Mouse (Mus musculus): ENCODE measurements around the gene Tmem217. TPM values are rescaled to one million over a fixed set of nuclear protein-coding genes. Genes with fewer than 3 reads are reported as not detected.

The Tmem217 gene
- polyA plus RNA-seq, 2 experiments, result 0.09 to 0.41 TPM

GRCm38 (mm10) chr17:29565521-29565920, 13.3 kb upstream of the Tmem217 start:
- Histone ChIP-seq H3K4me2 (replicated peaks; ENCODE audit: low read depth, low read length, severe bottlenecking) (no peak overlapping the region), H3K4me3 (replicated peaks; ENCODE audit: low read length) (no peak overlapping the region), H3K27ac (replicated peaks; ENCODE audit: low read depth, low read length) (no peak overlapping the region), H3K9ac (ENCODE audit: low read depth, low read length, severe bottlenecking) (no peak overlapping the region), H3K4me1 (ENCODE audit: control insufficient read depth, insufficient read depth, low read length) (no peaks in the 10 kb centered on the region; the same call in 1 of the 2 replicates), H3K36me3 (ENCODE audit: control insufficient read depth, insufficient read depth, low read length) (peaks cover 27% of the 10 kb centered on the region), H3K9me3 (ENCODE audit: control insufficient read depth, low read length) (no peaks in the 10 kb centered on the region), H3K27me3 (ENCODE audit: control insufficient read depth, insufficient read depth, low read length) (no peaks in the 10 kb centered on the region)
- 98% methylated on average over 5 of the region's 5 CpGs for WGBS
- ATAC-seq (ENCODE audit: low FRiP score, low read depth) (no peak), DNase-seq (ENCODE audit: low spot score) (no peak)
- TF ChIP-seq POLR2A (IDR thresholded peaks at IDR 0.05; ENCODE audit: borderline replicate concordance, extremely low read depth, insufficient read depth, insufficient read length), result no peak

DNA sequence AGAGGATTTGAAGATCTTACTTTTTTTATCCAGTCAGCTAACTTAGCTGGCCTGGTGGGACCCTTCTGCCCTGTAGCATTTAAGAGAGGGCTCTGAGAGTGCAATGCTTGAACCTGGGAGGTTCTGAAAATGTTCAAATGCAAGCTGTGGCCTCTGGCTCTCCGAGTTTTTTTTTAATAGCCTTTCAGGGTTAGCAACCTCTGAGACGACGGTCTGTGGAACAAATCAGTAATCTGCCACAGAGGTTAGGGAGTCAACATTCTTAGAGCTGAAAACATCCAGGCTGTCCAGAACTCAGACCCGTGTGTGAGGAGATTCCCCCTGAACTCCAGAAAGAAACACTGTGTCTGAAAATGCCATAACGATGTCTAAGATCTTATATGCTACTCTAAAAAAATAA, 6.3 kb upstream of the Tmem217 start:
- 73% methylated on average over 5 of the region's 5 CpGs for WGBS
- Histone ChIP-seq H3K36me3 (ENCODE audit: control insufficient read depth, insufficient read depth, low read length) (peaks cover 8% of the 10 kb centered on the region), H3K9me3 (ENCODE audit: control insufficient read depth, low read length) (no peaks in the 10 kb centered on the region), H3K9ac (ENCODE audit: low read depth, low read length, severe bottlenecking) (no peak overlapping the region), H3K27ac (replicated peaks; ENCODE audit: low read depth, low read length) (no peak overlapping the region), H3K4me1 (ENCODE audit: control insufficient read depth, insufficient read depth, low read length) (no peaks in the 10 kb centered on the region), H3K27me3 (ENCODE audit: control insufficient read depth, insufficient read depth, low read length) (no peaks in the 10 kb centered on the region), H3K4me2 (replicated peaks; ENCODE audit: low read depth, low read length, severe bottlenecking) (no peak overlapping the region), H3K4me3 (replicated peaks; ENCODE audit: low read length) (no peak overlapping the region)
- no peak for DNase-seq (ENCODE audit: low spot score)
- TF ChIP-seq POLR2A (IDR thresholded peaks at IDR 0.05; ENCODE audit: borderline replicate concordance, extremely low read depth, insufficient read depth, insufficient read length), result no peak
- ATAC-seq (ENCODE audit: low FRiP score, low read depth), result no peak

DNA sequence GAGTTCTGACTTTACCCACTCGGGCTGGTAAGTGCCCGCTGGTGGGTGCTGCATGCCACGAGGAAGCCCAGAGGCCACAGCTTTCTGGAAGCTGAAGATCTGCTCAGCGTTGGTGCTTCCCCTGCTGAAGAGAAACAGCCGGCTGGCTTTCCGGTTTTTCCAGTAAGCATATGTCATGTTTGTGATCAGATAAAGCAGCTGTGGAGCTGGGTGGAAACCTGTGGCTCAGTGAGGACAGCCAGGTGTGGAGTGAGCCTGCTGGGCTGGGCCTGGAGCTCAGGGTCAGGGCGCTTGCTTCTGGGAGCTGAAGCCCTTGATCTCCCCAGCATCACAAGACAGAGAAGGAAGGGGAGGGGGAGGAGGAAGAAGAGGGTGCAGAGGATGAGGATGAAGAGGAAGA, 4.7 kb upstream of the Tmem217 start:
- WGBS, result 76% methylated on average over 7 of the region's 7 CpGs
- H3K9me3 ChIP-seq (ENCODE audit: control insufficient read depth, low read length), result no peaks in the 10 kb centered on the region

GRCm38 (mm10) chr17:29556456-29556855, 4.3 kb upstream of the Tmem217 start:
- Histone ChIP-seq H3K27ac (replicated peaks; ENCODE audit: low read depth, low read length) (0 out of 2 replicates have a peak overlapping the region, but pooled peaks have one; percentile 13), H3K36me3 (ENCODE audit: control insufficient read depth, insufficient read depth, low read length) (peaks cover 8% of the 10 kb centered on the region), H3K4me3 (replicated peaks; ENCODE audit: low read length) (no peak overlapping the region), H3K4me2 (replicated peaks; ENCODE audit: low read depth, low read length, severe bottlenecking) (no peak overlapping the region), H3K27me3 (ENCODE audit: control insufficient read depth, insufficient read depth, low read length) (no peaks in the 10 kb centered on the region), H3K9ac (ENCODE audit: low read depth, low read length, severe bottlenecking) (no peak overlapping the region), H3K9me3 (ENCODE audit: control insufficient read depth, low read length) (no peaks in the 10 kb centered on the region), H3K4me1 (ENCODE audit: control insufficient read depth, insufficient read depth, low read length) (no peaks in the 10 kb centered on the region)
- no peak for ATAC-seq (ENCODE audit: low FRiP score, low read depth)
- WGBS, result 87% methylated on average over 10 of the region's 10 CpGs
- no peak for TF ChIP-seq POLR2A (IDR thresholded peaks at IDR 0.05; ENCODE audit: borderline replicate concordance, extremely low read depth, insufficient read depth, insufficient read length)
- DNase-seq (ENCODE audit: low spot score), result no peak

More for the DNA sequence above, 4.7 kb upstream of the Tmem217 start:
- H3K27ac ChIP-seq (replicated peaks; ENCODE audit: low read depth, low read length), result 0 out of 2 replicates have a peak overlapping the region, but pooled peaks have one; percentile 13
- DNase-seq (ENCODE audit: low spot score) (no peak), ATAC-seq (ENCODE audit: low FRiP score, low read depth) (no peak)
- no peak overlapping the region for H3K4me2 ChIP-seq (replicated peaks; ENCODE audit: low read depth, low read length, severe bottlenecking)
- no peak for TF ChIP-seq POLR2A (IDR thresholded peaks at IDR 0.05; ENCODE audit: borderline replicate concordance, extremely low read depth, insufficient read depth, insufficient read length)
- no peak overlapping the region for H3K4me3 ChIP-seq (replicated peaks; ENCODE audit: low read length)
- no peak overlapping the region for H3K9ac ChIP-seq (ENCODE audit: low read depth, low read length, severe bottlenecking)
- no peaks in the 10 kb centered on the region for H3K4me1 ChIP-seq (ENCODE audit: control insufficient read depth, insufficient read depth, low read length)
- peaks cover 8% of the 10 kb centered on the region for H3K36me3 ChIP-seq (ENCODE audit: control insufficient read depth, insufficient read depth, low read length)
- no peaks in the 10 kb centered on the region for H3K27me3 ChIP-seq (ENCODE audit: control insufficient read depth, insufficient read depth, low read length)

- TF ChIP-seq POLR2A (IDR thresholded peaks at IDR 0.05; ENCODE audit: borderline replicate concordance, extremely low read depth, insufficient read depth, insufficient read length), result no peak
- Histone ChIP-seq H3K27me3 (ENCODE audit: control insufficient read depth, insufficient read depth, low read length) (no peaks in the 10 kb centered on the region), H3K4me3 (replicated peaks; ENCODE audit: low read length) (no peak overlapping the region), H3K4me1 (ENCODE audit: control insufficient read depth, insufficient read depth, low read length) (peaks cover 12% of the 10 kb centered on the region), H3K9ac (ENCODE audit: low read depth, low read length, severe bottlenecking) (no peak overlapping the region), H3K4me2 (replicated peaks; ENCODE audit: low read depth, low read length, severe bottlenecking) (no peak overlapping the region), H3K27ac (replicated peaks; ENCODE audit: low read depth, low read length) (no peak overlapping the region), H3K9me3 (ENCODE audit: control insufficient read depth, low read length) (no peaks in the 10 kb centered on the region), H3K36me3 (ENCODE audit: control insufficient read depth, insufficient read depth, low read length) (peaks cover 4% of the 10 kb centered on the region; the same call in 1 of the 2 replicates)
- ATAC-seq (ENCODE audit: low FRiP score, low read depth), result no peak
- DNase-seq (ENCODE audit: low spot score), result no peak
Measured at GRCm38 (mm10) chr17:29554176-29554575, 2.0 kb upstream of the Tmem217 start.

GRCm38 (mm10) chr17:29551019-29551418, 1.2 kb downstream of the Tmem217 start:
- peaks cover 12% of the 10 kb centered on the region for H3K4me1 ChIP-seq (ENCODE audit: control insufficient read depth, insufficient read depth, low read length)
- no peak for TF ChIP-seq POLR2A (IDR thresholded peaks at IDR 0.05; ENCODE audit: borderline replicate concordance, extremely low read depth, insufficient read depth, insufficient read length)
- ATAC-seq (ENCODE audit: low FRiP score, low read depth) (no peak), DNase-seq (ENCODE audit: low spot score) (no peak)
- H3K4me2 ChIP-seq (replicated peaks; ENCODE audit: low read depth, low read length, severe bottlenecking), result peak overlapping the region; percentile 90; the same call in 1 of the 2 replicates
- H3K9ac ChIP-seq (ENCODE audit: low read depth, low read length, severe bottlenecking), result no peak overlapping the region
- no peaks in the 10 kb centered on the region for H3K9me3 ChIP-seq (ENCODE audit: control insufficient read depth, low read length)
- H3K36me3 ChIP-seq (ENCODE audit: control insufficient read depth, insufficient read depth, low read length), result no peaks in the 10 kb centered on the region; the same call in 1 of the 2 replicates
- 68% methylated on average over 6 of the region's 6 CpGs for WGBS
- H3K27ac ChIP-seq (replicated peaks; ENCODE audit: low read depth, low read length), result no peak overlapping the region
- H3K4me3 ChIP-seq (replicated peaks; ENCODE audit: low read length), result no peak overlapping the region
- no peaks in the 10 kb centered on the region for H3K27me3 ChIP-seq (ENCODE audit: control insufficient read depth, insufficient read depth, low read length)
